Mouse (Mus musculus) stomach, embryonic 14.5 days (tissue): ENCODE measurements at regions not wholly inside any gene's neighbourhood (a gene's known extent, or its start where the extent isn't known, plus 50 kb on each side); places are given as distances from the start of the nearest gene placed in this dataset.

Source experiments
- ATAC-seq: fragments of 200-750 bp; cut with Nextera tagmentation; 2 replicates; pipeline ENCODE4 v1.8.0; 2017; ENCODE audit warnings: low read depth, moderate TSS enrichment; ENCODE audit not compliant: insufficient number of reproducible peaks, insufficient read depth, low FRiP score
- H3K27ac ChIP-seq: fragments of 300-500 bp; sonication (generic); 2 replicates; pipeline ENCODE4 v1.5.1; 2014; ENCODE audit warnings: mild to moderate bottlenecking, low read length, moderate library complexity, mixed read lengths
- H3K27me3 ChIP-seq: fragments of 300-500 bp; sonication (generic); 2 replicates; pipeline ENCODE4 v1.6.1; 2014; ENCODE audit warnings: low read length, control low read depth, mixed read lengths; ENCODE audit not compliant: control insufficient read depth, insufficient read depth
- H3K36me3 ChIP-seq: fragments of 300-500 bp; sonication (generic); 2 replicates; pipeline ENCODE4 v1.6.1; 2014; ENCODE audit warnings: mild to moderate bottlenecking, control low read depth, low read length, moderate library complexity, mixed read lengths; ENCODE audit not compliant: control insufficient read depth, insufficient read depth
- H3K4me1 ChIP-seq: fragments of 300-500 bp; sonication (generic); 2 replicates; pipeline ENCODE4 v1.6.1; 2014; ENCODE audit warnings: low read length, control low read depth, mixed read lengths; ENCODE audit not compliant: control insufficient read depth, insufficient read depth
- H3K4me2 ChIP-seq: fragments of 300-500 bp; sonication (generic); replicated peaks from 2 replicates; pipeline ENCODE4 v1.6.1; 2014; ENCODE audit warnings: low read depth, low read length, control low read depth
- H3K4me3 ChIP-seq: fragments of 300-500 bp; sonication (generic); 2 replicates; pipeline ENCODE4 v1.5.1; 2014; ENCODE audit warnings: low read depth, low read length, control low read depth
- H3K9ac ChIP-seq: fragments of 300-500 bp; sonication (generic); replicated peaks from 2 replicates; pipeline ENCODE4 v1.6.1; 2014; ENCODE audit warnings: low read depth, mild to moderate bottlenecking, control low read depth, low read length, moderate library complexity, mixed read lengths
- H3K9me3 ChIP-seq: fragments of 300-500 bp; sonication (generic); 2 replicates; pipeline ENCODE4 v1.6.1; 2016; ENCODE audit warnings: low read depth, low read length, control low read depth; ENCODE audit not compliant: control insufficient read depth
- WGBS: fragments of 180-500 bp; shearing (Covaris S2); extraction: QIAGEN DNeasy Blood & Tissue Kit; methylation state at CpG from one replicate; pipeline ENCODE4 v1.1.7; 2014; 5-methylcytosine and 5-hydroxymethylcytosine counted together

GRCm38 (mm10) chr13:59281199-59281598 lies 303.8 kb downstream of the Agtpbp1 start:
- Histone ChIP-seq H3K9me3 (no peaks in the 10 kb centered on the region), H3K27me3 (no peaks in the 10 kb centered on the region), H3K4me1 (no peaks in the 10 kb centered on the region), H3K27ac (no peak overlapping the region), H3K4me3 (no peak overlapping the region), H3K36me3 (no peaks in the 10 kb centered on the region), H3K4me2 (no peak overlapping the region), H3K9ac (no peak overlapping the region)
- WGBS: 78% methylated on average over 5 of the region's 5 CpGs
- ATAC-seq: no peak

- 42% methylated on average over 4 of the region's 4 CpGs for WGBS
- no peak overlapping the region for H3K27ac ChIP-seq
- H3K36me3 ChIP-seq: no peaks in the 10 kb centered on the region
Observed at GRCm38 (mm10) chr13:59279136-59279535, 305.9 kb downstream of the Agtpbp1 start.

GRCm38 (mm10) chr13:59271661-59272060 lies 313.4 kb downstream of the Agtpbp1 start:
- H3K4me3 ChIP-seq: no peak overlapping the region
- H3K4me2 ChIP-seq: no peak overlapping the region
- ATAC-seq: no peak
- no peak overlapping the region for H3K27ac ChIP-seq
- H3K9ac ChIP-seq: no peak overlapping the region
- WGBS: 86% methylated on average over 4 of the region's 4 CpGs
- H3K36me3 ChIP-seq: no peaks in the 10 kb centered on the region
- no peaks in the 10 kb centered on the region for H3K27me3 ChIP-seq
- H3K4me1 ChIP-seq: no peaks in the 10 kb centered on the region
- H3K9me3 ChIP-seq: no peaks in the 10 kb centered on the region

More at GRCm38 (mm10) chr13:59279136-59279535, 305.9 kb downstream of the Agtpbp1 start:
- Histone ChIP-seq H3K4me3 (no peak overlapping the region), H3K4me1 (no peaks in the 10 kb centered on the region), H3K9me3 (no peaks in the 10 kb centered on the region), H3K9ac (no peak overlapping the region), H3K4me2 (no peak overlapping the region), H3K27me3 (no peaks in the 10 kb centered on the region)
- no peak for ATAC-seq

GRCm38 (mm10) chr13:59266854-59267253 lies 318.2 kb downstream of the Agtpbp1 start:
- no peak overlapping the region for H3K4me2 ChIP-seq
- no peak overlapping the region for H3K27ac ChIP-seq
- H3K9ac ChIP-seq: no peak overlapping the region
- no peaks in the 10 kb centered on the region for H3K36me3 ChIP-seq
- no peak overlapping the region for H3K4me3 ChIP-seq
- no peaks in the 10 kb centered on the region for H3K4me1 ChIP-seq
- H3K27me3 ChIP-seq: no peaks in the 10 kb centered on the region
- WGBS: 71% methylated on average over 4 of the region's 4 CpGs
- no peaks in the 10 kb centered on the region for H3K9me3 ChIP-seq
- no peak for ATAC-seq

- 79% methylated on average over 11 of the region's 11 CpGs for WGBS
- no peak overlapping the region for H3K9ac ChIP-seq
- no peaks in the 10 kb centered on the region for H3K9me3 ChIP-seq
- no peaks in the 10 kb centered on the region for H3K4me1 ChIP-seq
- no peak overlapping the region for H3K4me3 ChIP-seq
- H3K4me2 ChIP-seq: no peak overlapping the region
- H3K36me3 ChIP-seq: no peaks in the 10 kb centered on the region
- no peak overlapping the region for H3K27ac ChIP-seq
- no peak for ATAC-seq
- no peaks in the 10 kb centered on the region for H3K27me3 ChIP-seq
Observed at GRCm38 (mm10) chr13:59264126-59264525, 320.9 kb downstream of the Agtpbp1 start.

GRCm38 (mm10) chr13:59261924-59262323 lies 323.1 kb downstream of the Agtpbp1 start:
- 53% methylated on average over 3 of the region's 3 CpGs for WGBS
- no peak for ATAC-seq
- H3K9me3 ChIP-seq: no peaks in the 10 kb centered on the region

GRCm38 (mm10) chr13:59255798-59256435 lies 329.1 kb downstream of the Agtpbp1 start:
- no peak for ATAC-seq
- WGBS: 82% methylated on average over 12 of the region's 12 CpGs
- no peaks in the 10 kb centered on the region for H3K36me3 ChIP-seq
- no peak overlapping the region for H3K27ac ChIP-seq
- no peaks in the 10 kb centered on the region for H3K9me3 ChIP-seq
- no peak overlapping the region for H3K4me2 ChIP-seq
- H3K9ac ChIP-seq: no peak overlapping the region
- no peak overlapping the region for H3K4me3 ChIP-seq
- no peaks in the 10 kb centered on the region for H3K4me1 ChIP-seq
- no peaks in the 10 kb centered on the region for H3K27me3 ChIP-seq

More at GRCm38 (mm10) chr13:59261924-59262323, 323.1 kb downstream of the Agtpbp1 start:
- Histone ChIP-seq H3K4me2 (no peak overlapping the region), H3K27me3 (no peaks in the 10 kb centered on the region), H3K27ac (no peak overlapping the region), H3K4me1 (no peaks in the 10 kb centered on the region), H3K4me3 (no peak overlapping the region), H3K9ac (no peak overlapping the region), H3K36me3 (no peaks in the 10 kb centered on the region)

- ATAC-seq: no peak
- no peaks in the 10 kb centered on the region for H3K36me3 ChIP-seq
- H3K9me3 ChIP-seq: no peaks in the 10 kb centered on the region
- H3K9ac ChIP-seq: no peak overlapping the region
- H3K4me1 ChIP-seq: no peaks in the 10 kb centered on the region
- H3K27me3 ChIP-seq: no peaks in the 10 kb centered on the region
- H3K4me2 ChIP-seq: no peak overlapping the region
- WGBS: 59% methylated on average over 13 of the region's 13 CpGs
- H3K27ac ChIP-seq: peak overlapping the region; percentile 59; the same call in 1 of the 2 replicates
- no peak overlapping the region for H3K4me3 ChIP-seq
Observed at GRCm38 (mm10) chr13:59253667-59254558, 331.1 kb downstream of the Agtpbp1 start.
